Mouse (Mus musculus): ENCODE data around the gene Qrfp. TPM values are rescaled to one million over a fixed set of nuclear protein-coding genes. Genes with fewer than 3 reads are reported as not detected.

Qrfp gene
- polyA plus RNA-seq, 1 experiment = not detected

DNA sequence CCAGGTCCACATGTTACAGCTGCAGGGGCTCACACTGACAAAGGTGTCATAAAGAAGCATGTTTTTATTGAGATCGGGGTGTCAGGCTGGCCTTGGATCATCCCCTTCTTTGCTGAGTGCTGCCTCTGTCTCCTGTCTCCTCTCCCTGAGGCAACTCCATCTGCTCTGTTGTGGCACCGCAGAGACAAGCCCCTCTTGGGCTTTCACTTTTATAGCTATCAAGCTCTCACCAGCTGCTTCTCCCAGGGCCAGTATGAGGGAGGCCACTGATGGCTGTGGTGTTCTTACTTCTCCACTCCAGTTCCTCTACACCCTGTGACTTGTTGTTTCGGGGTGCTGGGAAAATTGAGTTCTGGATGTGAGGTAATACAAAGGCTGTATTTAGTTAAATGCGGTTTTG is 41.3 kb downstream of the Qrfp start:
- 55% methylated on average over 4 of the region's 4 CpGs for WGBS
- 0 out of 2 replicates have a peak overlapping the region, but pooled peaks have one; percentile 20 for H3K27ac ChIP-seq (ENCODE audit: insufficient read depth, low read depth, low read length)
- H3K4me1 ChIP-seq (ENCODE audit: control insufficient read depth, insufficient read depth, low read length) = peaks cover 21% of the 10 kb centered on the region
- no peak for TF ChIP-seq CTCF (IDR thresholded peaks at IDR 0.05; ENCODE audit: insufficient read depth, low read depth, low read length)
- no peak for TF ChIP-seq POLR2A (IDR thresholded peaks at IDR 0.05; ENCODE audit: insufficient read depth, low read depth, low read length)
- H3K4me3 ChIP-seq (ENCODE audit: insufficient read depth, low read depth, low read length) = no peak overlapping the region

DNA sequence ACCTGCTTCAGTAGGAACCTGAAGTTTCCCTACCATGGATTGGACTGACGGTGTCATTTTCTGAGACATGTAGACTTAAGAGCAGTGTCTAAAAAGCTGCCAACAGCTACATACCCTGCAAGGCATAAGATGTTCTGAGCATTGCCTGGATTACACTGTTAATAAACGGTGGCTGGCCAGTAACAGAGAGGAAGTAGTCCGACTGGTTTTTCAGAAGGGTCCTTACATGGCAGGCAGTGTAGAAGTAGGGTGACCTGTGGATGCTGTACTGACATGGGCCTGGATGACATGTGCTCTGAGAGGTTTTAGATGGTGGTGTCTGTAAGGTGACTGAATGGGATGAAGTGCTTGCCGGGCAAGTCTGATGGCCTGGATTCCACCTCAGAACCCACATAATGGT is 42.6 kb downstream of the Qrfp start:
- peaks cover 24% of the 10 kb centered on the region for H3K4me1 ChIP-seq (ENCODE audit: control insufficient read depth, insufficient read depth, low read length)
- H3K27ac ChIP-seq (ENCODE audit: insufficient read depth, low read depth, low read length) = no peak overlapping the region
- no peak overlapping the region for H3K4me3 ChIP-seq (ENCODE audit: insufficient read depth, low read depth, low read length)
- TF ChIP-seq POLR2A (IDR thresholded peaks at IDR 0.05; ENCODE audit: insufficient read depth, low read depth, low read length) = no peak
- no peak for TF ChIP-seq CTCF (IDR thresholded peaks at IDR 0.05; ENCODE audit: insufficient read depth, low read depth, low read length)
- WGBS = 81% methylated on average over 4 of the region's 4 CpGs

DNA sequence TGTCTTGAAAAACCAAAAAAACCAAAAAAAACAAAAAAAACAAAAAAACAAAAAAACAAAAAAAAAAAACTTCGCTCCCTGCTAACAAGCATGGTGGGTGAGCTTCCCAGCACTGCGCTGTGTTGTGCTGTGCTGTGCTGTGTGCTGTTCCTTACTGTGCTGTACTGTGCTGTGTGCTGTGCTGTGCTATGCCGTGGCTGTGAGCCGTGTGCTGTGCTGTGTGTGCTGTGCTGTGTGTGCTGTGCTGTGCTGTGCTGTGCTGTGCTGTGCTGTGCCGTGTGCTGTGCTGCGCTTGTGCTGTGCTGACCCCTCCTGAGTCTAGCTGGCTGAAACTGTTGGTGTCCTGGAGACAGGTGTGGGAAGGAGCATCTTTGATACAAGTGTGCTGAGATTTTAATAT is 43.3 kb downstream of the Qrfp start:
- 95% methylated on average over 6 of the region's 6 CpGs for WGBS

DNA sequence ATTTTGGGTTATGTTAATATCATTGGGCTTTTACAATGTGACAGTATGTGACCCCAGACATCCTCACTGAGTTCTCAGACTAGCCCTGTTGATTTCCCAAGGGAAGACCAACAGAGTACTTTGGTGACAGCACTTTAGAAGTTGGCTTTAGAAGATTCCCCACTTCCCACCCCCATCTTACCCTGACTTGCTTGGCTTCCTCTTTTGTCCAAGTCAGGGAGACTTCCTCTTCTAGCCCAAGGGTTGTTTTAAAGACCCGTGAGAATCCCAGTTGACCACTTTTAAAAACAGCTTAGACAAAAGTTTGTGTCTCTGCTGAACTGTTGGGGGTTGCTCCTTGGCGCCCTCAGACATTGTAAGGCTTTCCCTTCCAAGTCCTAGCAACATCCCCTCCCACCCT is 47.1 kb downstream of the Qrfp start:
- Histone ChIP-seq H3K27ac (ENCODE audit: insufficient read depth, low read depth, low read length) (no peak overlapping the region), H3K4me1 (ENCODE audit: control insufficient read depth, insufficient read depth, low read length) (peaks cover 15% of the 10 kb centered on the region), H3K4me3 (ENCODE audit: insufficient read depth, low read depth, low read length) (no peak overlapping the region)
- 49% methylated on average over 2 of the region's 2 CpGs for whole genome bisulfite sequencing
- TF ChIP-seq POLR2A (IDR thresholded peaks at IDR 0.05; ENCODE audit: insufficient read depth, low read depth, low read length) (no peak), CTCF (IDR thresholded peaks at IDR 0.05; ENCODE audit: insufficient read depth, low read depth, low read length) (no peak)

More for the DNA sequence above, 43.3 kb downstream of the Qrfp start:
- no peak overlapping the region for H3K27ac ChIP-seq (ENCODE audit: insufficient read depth, low read depth, low read length)
- TF ChIP-seq CTCF (IDR thresholded peaks at IDR 0.05; ENCODE audit: insufficient read depth, low read depth, low read length) (no peak), POLR2A (IDR thresholded peaks at IDR 0.05; ENCODE audit: insufficient read depth, low read depth, low read length) (no peak)
- no peak overlapping the region for H3K4me3 ChIP-seq (ENCODE audit: insufficient read depth, low read depth, low read length)
- peaks cover 27% of the 10 kb centered on the region for H3K4me1 ChIP-seq (ENCODE audit: control insufficient read depth, insufficient read depth, low read length)

DNA sequence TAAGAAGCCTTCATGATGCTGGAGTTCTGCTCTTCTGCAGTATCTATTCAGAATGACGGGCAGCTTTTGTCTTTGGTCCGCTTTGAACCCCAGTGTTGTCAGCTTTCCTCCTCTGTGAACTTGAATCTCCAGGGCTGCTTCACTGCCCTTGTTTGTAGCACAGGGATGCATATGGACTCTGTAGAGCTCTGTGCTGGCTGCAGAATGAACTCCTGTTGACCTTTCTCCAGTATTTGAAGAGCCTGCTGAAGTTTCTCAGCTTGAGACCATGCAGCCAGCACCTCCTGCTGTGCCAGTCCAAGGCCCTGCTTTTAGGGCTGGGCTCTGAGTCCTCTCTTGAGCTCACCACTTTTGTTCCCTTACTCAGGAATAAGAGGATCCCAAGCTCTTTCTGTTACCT is 47.5 kb downstream of the Qrfp start:
- peaks cover 15% of the 10 kb centered on the region for H3K4me1 ChIP-seq (ENCODE audit: control insufficient read depth, insufficient read depth, low read length)
- H3K4me3 ChIP-seq (ENCODE audit: insufficient read depth, low read depth, low read length) = no peak overlapping the region
- H3K27ac ChIP-seq (ENCODE audit: insufficient read depth, low read depth, low read length) = no peak overlapping the region
- WGBS = 72% methylated on average over 2 of the region's 2 CpGs
- TF ChIP-seq CTCF (IDR thresholded peaks at IDR 0.05; ENCODE audit: insufficient read depth, low read depth, low read length) = no peak
- no peak for TF ChIP-seq POLR2A (IDR thresholded peaks at IDR 0.05; ENCODE audit: insufficient read depth, low read depth, low read length)

DNA sequence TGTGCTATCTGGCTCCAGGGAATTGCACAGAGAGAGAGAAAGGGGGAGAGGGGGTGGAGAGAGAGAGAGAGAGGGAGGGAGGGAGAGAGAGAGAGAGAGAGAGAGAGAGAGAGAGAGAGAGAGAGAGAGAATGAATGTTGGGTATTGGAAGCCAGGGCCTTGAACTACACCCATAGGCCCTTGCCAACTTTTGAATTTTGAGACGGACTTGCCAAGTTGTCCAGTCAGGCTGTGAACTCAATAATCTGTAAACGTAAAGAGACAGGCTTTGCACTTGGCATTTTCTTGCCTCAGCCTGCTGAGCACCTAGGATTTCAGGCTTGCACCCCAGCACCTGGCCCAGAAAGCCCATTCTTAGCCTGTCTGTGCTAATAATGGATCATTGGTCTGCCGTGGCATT is 48.2 kb downstream of the Qrfp start:
- Histone ChIP-seq H3K4me1 (ENCODE audit: control insufficient read depth, insufficient read depth, low read length) (peaks cover 10% of the 10 kb centered on the region), H3K27ac (ENCODE audit: insufficient read depth, low read depth, low read length) (no peak overlapping the region), H3K4me3 (ENCODE audit: insufficient read depth, low read depth, low read length) (no peak overlapping the region)
- WGBS = 48% methylated on average over 3 of the region's 3 CpGs
- TF ChIP-seq CTCF (IDR thresholded peaks at IDR 0.05; ENCODE audit: insufficient read depth, low read depth, low read length) = no peak
- TF ChIP-seq POLR2A (IDR thresholded peaks at IDR 0.05; ENCODE audit: insufficient read depth, low read depth, low read length) = no peak

DNA sequence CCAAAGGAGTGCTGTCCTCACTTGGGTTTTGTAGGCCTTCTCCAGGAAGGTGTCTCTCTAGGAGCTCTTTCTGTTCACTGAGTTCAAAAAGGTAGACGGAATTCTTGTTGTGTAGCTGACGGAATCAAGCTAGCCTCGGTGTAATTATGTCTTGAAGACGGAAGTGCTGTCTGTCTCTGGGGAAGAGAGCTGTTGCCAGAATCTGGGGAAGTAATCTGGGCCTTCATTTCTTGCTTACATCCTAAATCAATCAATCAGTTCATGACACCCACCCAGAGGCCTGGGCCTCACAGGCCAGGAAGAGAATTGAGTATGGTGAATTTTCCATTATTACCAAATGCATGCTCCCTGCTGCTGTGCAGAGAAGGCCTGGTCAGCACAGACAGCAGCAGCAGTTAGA is 48.8 kb downstream of the Qrfp start:
- Histone ChIP-seq H3K4me1 (ENCODE audit: control insufficient read depth, insufficient read depth, low read length) (peaks cover 9% of the 10 kb centered on the region), H3K27ac (ENCODE audit: insufficient read depth, low read depth, low read length) (0 out of 2 replicates have a peak overlapping the region, but pooled peaks have one; percentile 0), H3K4me3 (ENCODE audit: insufficient read depth, low read depth, low read length) (no peak overlapping the region)
- WGBS = 57% methylated on average over 4 of the region's 4 CpGs
- TF ChIP-seq POLR2A (IDR thresholded peaks at IDR 0.05; ENCODE audit: insufficient read depth, low read depth, low read length) (no peak), CTCF (IDR thresholded peaks at IDR 0.05; ENCODE audit: insufficient read depth, low read depth, low read length) (no peak)

DNA sequence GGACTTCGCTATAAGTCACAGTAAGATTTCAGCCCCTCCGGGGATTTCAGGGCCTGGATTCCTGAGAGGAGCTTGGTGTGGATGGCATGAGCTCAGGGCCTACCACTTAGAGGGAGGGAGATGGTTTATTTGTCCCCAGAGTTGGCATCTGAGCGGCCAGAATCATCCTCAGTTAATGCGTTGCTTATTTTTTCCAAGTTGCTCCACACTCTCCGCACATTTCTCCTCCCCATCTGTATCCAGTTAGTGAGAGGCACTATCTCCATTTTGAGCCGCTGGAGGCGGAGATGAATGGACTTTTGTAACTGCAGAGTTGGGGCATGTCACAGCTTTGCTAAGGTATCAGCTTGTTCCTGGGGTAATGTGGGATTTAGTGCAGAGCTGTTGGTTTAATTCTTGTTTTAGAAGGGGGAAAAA is 49.3 kb downstream of the Qrfp start:
- 57% methylated on average over 7 of the region's 7 CpGs for WGBS
- Histone ChIP-seq H3K4me3 (ENCODE audit: insufficient read depth, low read depth, low read length) (no peak overlapping the region), H3K4me1 (ENCODE audit: control insufficient read depth, insufficient read depth, low read length) (peaks cover 9% of the 10 kb centered on the region), H3K27ac (ENCODE audit: insufficient read depth, low read depth, low read length) (no peak overlapping the region)
- TF ChIP-seq CTCF (IDR thresholded peaks at IDR 0.05; ENCODE audit: insufficient read depth, low read depth, low read length) (no peak), POLR2A (IDR thresholded peaks at IDR 0.05; ENCODE audit: insufficient read depth, low read depth, low read length) (no peak)

DNA sequence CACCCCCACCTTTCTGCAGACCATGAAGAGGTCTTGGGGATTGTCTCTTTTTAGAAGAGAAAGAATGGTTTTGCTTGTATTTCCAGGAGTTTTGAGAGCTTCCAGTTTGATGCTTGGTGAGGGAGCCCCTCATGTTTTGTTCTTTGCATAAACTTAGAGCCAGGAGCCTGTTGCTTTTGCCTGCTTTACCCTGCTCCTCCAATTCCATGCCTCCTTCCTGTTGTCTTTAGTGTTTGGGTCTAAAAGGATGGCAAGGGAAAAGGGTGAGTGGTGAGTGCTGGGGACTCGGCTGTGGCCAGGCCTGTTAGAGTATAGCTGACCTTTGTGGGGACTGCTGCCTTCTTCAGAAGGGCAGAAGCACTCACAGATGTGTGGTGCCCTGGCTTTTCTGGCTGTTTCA is 49.9 kb downstream of the Qrfp start:
- Histone ChIP-seq H3K27ac (ENCODE audit: insufficient read depth, low read depth, low read length) (peak overlapping the region; percentile 32; the same call in 1 of the 2 replicates), H3K4me1 (ENCODE audit: control insufficient read depth, insufficient read depth, low read length) (peaks cover 9% of the 10 kb centered on the region), H3K4me3 (ENCODE audit: insufficient read depth, low read depth, low read length) (peak overlapping the region; percentile 49)
- TF ChIP-seq POLR2A (IDR thresholded peaks at IDR 0.05; ENCODE audit: insufficient read depth, low read depth, low read length) (no peak), CTCF (IDR thresholded peaks at IDR 0.05; ENCODE audit: insufficient read depth, low read depth, low read length) (no peak)
- WGBS = 68% methylated on average over 1 of the region's 1 CpGs
